ENCODE assay signal across 8 mouse cellular contexts in the genomic region with DNA sequence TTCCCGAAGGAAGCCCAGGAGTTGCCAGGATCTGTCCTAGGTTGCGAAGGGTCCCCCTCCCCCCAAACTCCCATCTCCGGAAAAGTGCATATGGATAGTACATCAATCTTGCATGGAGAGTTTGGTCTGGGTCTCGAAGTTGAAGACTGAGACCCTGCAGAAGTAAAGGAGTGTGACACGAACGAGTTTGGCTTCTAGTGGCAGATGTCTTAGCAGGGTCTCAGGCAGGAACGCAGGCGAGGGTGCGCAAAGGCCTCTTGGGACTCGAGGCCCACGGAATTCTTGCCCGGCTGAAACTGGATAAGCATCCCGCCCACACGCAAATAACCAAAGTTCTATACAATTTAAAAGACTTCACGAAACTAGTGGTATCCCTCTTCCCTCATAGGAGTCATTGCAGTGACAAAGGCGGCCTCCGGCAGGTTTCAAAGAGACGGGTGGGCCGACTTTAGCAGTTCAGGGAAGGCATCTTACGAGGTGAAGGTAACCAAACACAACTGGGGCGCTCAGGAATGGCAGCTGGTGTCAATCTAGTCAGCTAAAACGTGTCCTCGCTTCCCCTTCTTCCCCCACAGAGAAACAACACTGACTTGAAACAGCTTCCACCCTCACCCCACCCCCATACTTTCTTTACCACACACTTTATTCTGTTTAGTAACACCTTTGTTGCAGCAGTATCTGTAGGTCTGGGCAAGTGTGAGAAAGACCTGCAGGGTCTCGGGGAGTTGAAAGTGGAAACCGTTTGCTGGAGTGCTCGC.
A peak's percentile ranks its signal among the peaks of the same experiment; 100 is the strongest.
DNase-seq lines count a peak whose midpoint lies in the region; ATAC-seq lines count a peak whose summit lies in the region.

No protein-coding gene starts in this region.

- ATAC-seq in CD4-positive, CD25-positive, alpha-beta regulatory T cell, adult 4 months: no peak
- no peak for ATAC-seq in limb, embryonic 11.5 days (ENCODE audit: insufficient number of reproducible peaks, low FRiP score, low TSS enrichment, low read depth)
- no peak for ATAC-seq in neural tube, embryonic 14.5 days (ENCODE audit: low read depth)
- no peak for ATAC-seq in granulocyte monocyte progenitor cell, adult 5-6 weeks (replicated peaks; ENCODE audit: poor library complexity, severe bottlenecking)

- peaks cover 37% of the 10 kb centered on the region for H3K4me1 ChIP-seq in limb, embryonic 11.5 days (ENCODE audit: control insufficient read depth, insufficient read depth, low read length)
- peaks cover 9% of the 10 kb centered on the region; the same call in 1 of the 2 replicates for H3K4me1 ChIP-seq in neural tube, embryonic 14.5 days (ENCODE audit: control insufficient read depth, insufficient read depth, low read length)

- H3K27me3 ChIP-seq in limb, embryonic 11.5 days (ENCODE audit: control insufficient read depth, insufficient read depth, low read length): peaks cover 30% of the 10 kb centered on the region
- peaks cover 21% of the 10 kb centered on the region for H3K27me3 ChIP-seq in neural tube, embryonic 14.5 days (ENCODE audit: control insufficient read depth, insufficient read depth, low read length)

- H3K4me3 ChIP-seq in limb, embryonic 11.5 days (ENCODE audit: low read depth, low read length): peak overlapping the region; percentile 26
- H3K4me3 ChIP-seq in neural tube, embryonic 14.5 days (ENCODE audit: low read depth, low read length): no peak overlapping the region

- peak overlapping the region; percentile 37 for H3K4me2 ChIP-seq in limb, embryonic 11.5 days (ENCODE audit: low read depth, severe bottlenecking)
- peak overlapping the region; percentile 9; the same call in 1 of the 2 replicates for H3K4me2 ChIP-seq in neural tube, embryonic 14.5 days (ENCODE audit: low read depth, low read length)

- H3K9ac ChIP-seq in limb, embryonic 11.5 days (ENCODE audit: low read length): no peak overlapping the region
- H3K9ac ChIP-seq in neural tube, embryonic 14.5 days (replicated peaks; ENCODE audit: low read depth, low read length): no peak overlapping the region

- H3K27ac ChIP-seq in limb, embryonic 11.5 days (replicated peaks; ENCODE audit: low read depth, low read length): no peak overlapping the region
- H3K27ac ChIP-seq in neural tube, embryonic 14.5 days (ENCODE audit: low read depth, low read length): no peak overlapping the region

- WGBS in limb, embryonic 11.5 days: 2% methylated on average over 26 of the region's 26 CpGs
- 11% methylated on average over 26 of the region's 26 CpGs for WGBS in neural tube, embryonic 14.5 days

- H3K9me3 ChIP-seq in limb, embryonic 11.5 days (ENCODE audit: control insufficient read depth, low read length): no peaks in the 10 kb centered on the region
- no peaks in the 10 kb centered on the region for H3K9me3 ChIP-seq in neural tube, embryonic 14.5 days (ENCODE audit: control insufficient read depth, low read length)

- DNase-seq in CD4-positive, CD25-positive, alpha-beta regulatory T cell, adult 2 months (ENCODE audit: low read depth, low spot score): peak; percentile 48
- peak; percentile 37 to 55 for DNase-seq in spleen, postnatal 10 days (ENCODE audit: low spot score in 2 of 2)
- no peak for DNase-seq in spleen, adult 18-20 months
- peak; percentile 63 for DNase-seq in limb, embryonic 11.5 days (ENCODE audit: low spot score)
- DNase-seq in urinary bladder, postnatal 25 days (ENCODE audit: low spot score): no peak

- H3K36me3 ChIP-seq in limb, embryonic 11.5 days (ENCODE audit: control insufficient read depth, insufficient read depth, low read length): no peaks in the 10 kb centered on the region
- H3K36me3 ChIP-seq in neural tube, embryonic 14.5 days (ENCODE audit: control insufficient read depth, insufficient read depth, low read length): no peaks in the 10 kb centered on the region

Comparison
In these comparisons a context has a peak if more than half of its experiments do, and no peak if none do; other contexts are left out.
1. DNase-seq: peak in CD4-positive, CD25-positive, alpha-beta regulatory T cell, adult 2 months (single experiment), spleen, postnatal 10 days (2 of 2) and limb, embryonic 11.5 days (single experiment); none in spleen, adult 18-20 months (0 of 2) and urinary bladder, postnatal 25 days (single experiment).